Comparison of ENCODE assay signal across 30 mouse cellular contexts in the genomic region with DNA sequence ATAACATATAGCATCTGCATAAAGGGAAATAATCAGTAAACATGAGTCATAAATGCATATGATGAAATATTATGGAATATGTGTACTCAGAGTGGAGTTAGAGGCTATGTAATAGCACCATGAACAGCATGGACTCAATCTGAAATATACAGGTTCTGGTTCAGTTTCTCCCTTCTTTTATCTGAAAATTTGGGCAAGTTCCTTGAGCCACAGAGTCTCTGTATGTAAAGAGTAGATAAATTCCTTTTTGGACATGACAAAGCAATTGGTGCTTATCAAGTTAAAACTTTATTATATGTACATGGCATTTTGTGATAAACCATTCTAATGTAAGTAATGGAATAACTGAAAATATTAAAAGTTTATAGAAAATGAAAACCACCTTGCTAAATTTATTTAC. TPM values are rescaled to one million over a fixed set of nuclear protein-coding genes. Genes with fewer than 3 reads are reported as not detected.
"Had no signal": no experiment of that assay in that cellular context is flagged by ENCODE, and none has a peak within 500 bp of the region (broad histone marks: within the 10 kb centered on the region; RNA-seq: fewer than 3 reads in every experiment).

No protein-coding gene starts in this region.

- H3K36me3 ChIP-seq: limb, embryonic 10.5 days; limb, embryonic 13.5 days; lung, embryonic 15.5 days; midbrain, embryonic 13.5 days; neural tube, embryonic 13.5 days; stomach, embryonic 15.5 days had no signal

- H3K4me3 ChIP-seq: layer of hippocampus, adult 2 months; limb, embryonic 10.5 days; limb, embryonic 13.5 days; lung, embryonic 15.5 days; midbrain, embryonic 13.5 days; myocyte; neural tube, embryonic 13.5 days; stomach, embryonic 15.5 days had no signal

- ATAC-seq: intestine, postnatal 0 days; midbrain, embryonic 13.5 days; midbrain, embryonic 16.5 days had no signal

- H3K27me3 ChIP-seq: limb, embryonic 13.5 days; lung, embryonic 15.5 days; midbrain, embryonic 13.5 days; neural tube, embryonic 13.5 days; stomach, embryonic 15.5 days had no signal

- H3K27ac ChIP-seq: kidney, postnatal 0 days; layer of hippocampus, adult 2 months; limb, embryonic 10.5 days; limb, embryonic 13.5 days; lung, embryonic 15.5 days; midbrain, embryonic 13.5 days; neural tube, embryonic 13.5 days; stomach, embryonic 15.5 days had no signal

- H3K4me2 ChIP-seq: limb, embryonic 13.5 days; lung, embryonic 15.5 days; midbrain, embryonic 13.5 days; neural tube, embryonic 13.5 days; stomach, embryonic 15.5 days had no signal

- DNase-seq: kidney, adult 2 months; kidney, postnatal 25 days; layer of hippocampus, adult 9-11 months; lung, adult 18-20 months; lung, postnatal 10 days; lung, postnatal 36 days; retina, postnatal 1 day; right cerebral cortex, postnatal 25 days; spleen, adult 18-20 months; thymus, postnatal 25 days had no signal

- H3K9me3 ChIP-seq: limb, embryonic 10.5 days; limb, embryonic 13.5 days; lung, embryonic 15.5 days; midbrain, embryonic 13.5 days; neural tube, embryonic 13.5 days; stomach, embryonic 15.5 days had no signal

- H3K9ac ChIP-seq: limb, embryonic 13.5 days; lung, embryonic 15.5 days; midbrain, embryonic 13.5 days; neural tube, embryonic 13.5 days; stomach, embryonic 15.5 days had no signal

- H3K4me1 ChIP-seq: limb, embryonic 10.5 days; limb, embryonic 13.5 days; lung, embryonic 15.5 days; midbrain, embryonic 13.5 days; neural tube, embryonic 13.5 days; stomach, embryonic 15.5 days had no signal

RNA-seq across cellular contexts. Expression of a gene that starts 1.4 kb away (rescaled TPM):
- total RNA-seq: layer of hippocampus, adult 2 months; layer of hippocampus, postnatal 25 days; left cerebral cortex, adult 18-20 months; left cerebral cortex, postnatal 25 days; liver, adult 2 months; monocyte, adult 5-6 weeks; neutrophil, adult 5-6 weeks had no signal
- polyA plus RNA-seq: intestine, postnatal 0 days; kidney, adult 2 months; kidney, embryonic 14.5 days; kidney, postnatal 0 days; large intestine, adult 2 months; limb, embryonic 10.5 days; limb, embryonic 13.5 days; liver, adult 2 months; lung, embryonic 15.5 days; midbrain, embryonic 13.5 days; midbrain, embryonic 16.5 days; myocyte; neural tube, embryonic 13.5 days; stomach, embryonic 15.5 days; thymus, postnatal 0 days had no signal

RNA-seq across cellular contexts. Expression of a gene that starts 18.8 kb away (rescaled TPM):
- total RNA-seq: layer of hippocampus, adult 2 months; layer of hippocampus, postnatal 25 days; left cerebral cortex, adult 18-20 months; left cerebral cortex, postnatal 25 days; liver, adult 2 months; monocyte, adult 5-6 weeks; neutrophil, adult 5-6 weeks had no signal
- polyA plus RNA-seq: intestine, postnatal 0 days; kidney, adult 2 months; kidney, embryonic 14.5 days; kidney, postnatal 0 days; large intestine, adult 2 months; limb, embryonic 10.5 days; limb, embryonic 13.5 days; liver, adult 2 months; lung, embryonic 15.5 days; midbrain, embryonic 13.5 days; midbrain, embryonic 16.5 days; myocyte; neural tube, embryonic 13.5 days; stomach, embryonic 15.5 days; thymus, postnatal 0 days had no signal

RNA-seq across cellular contexts. Expression of a gene that starts 35.4 kb away (rescaled TPM):
- total RNA-seq: layer of hippocampus, adult 2 months; layer of hippocampus, postnatal 25 days; left cerebral cortex, adult 18-20 months; left cerebral cortex, postnatal 25 days; liver, adult 2 months; monocyte, adult 5-6 weeks; neutrophil, adult 5-6 weeks had no signal
- polyA plus RNA-seq: intestine, postnatal 0 days; kidney, adult 2 months; kidney, embryonic 14.5 days; kidney, postnatal 0 days; large intestine, adult 2 months; limb, embryonic 10.5 days; limb, embryonic 13.5 days; liver, adult 2 months; lung, embryonic 15.5 days; midbrain, embryonic 13.5 days; midbrain, embryonic 16.5 days; myocyte; neural tube, embryonic 13.5 days; stomach, embryonic 15.5 days; thymus, postnatal 0 days had no signal

RNA-seq across cellular contexts. Expression of a gene that starts 49.0 kb away (rescaled TPM):
- total RNA-seq: layer of hippocampus, adult 2 months; layer of hippocampus, postnatal 25 days; left cerebral cortex, adult 18-20 months; left cerebral cortex, postnatal 25 days; liver, adult 2 months; monocyte, adult 5-6 weeks; neutrophil, adult 5-6 weeks had no signal
- polyA plus RNA-seq: intestine, postnatal 0 days; kidney, adult 2 months; kidney, embryonic 14.5 days; kidney, postnatal 0 days; large intestine, adult 2 months; limb, embryonic 10.5 days; limb, embryonic 13.5 days; liver, adult 2 months; lung, embryonic 15.5 days; midbrain, embryonic 13.5 days; midbrain, embryonic 16.5 days; myocyte; neural tube, embryonic 13.5 days; stomach, embryonic 15.5 days; thymus, postnatal 0 days had no signal

RNA-seq across cellular contexts. Expression of a gene that starts 50.0 kb away (rescaled TPM):
- total RNA-seq: layer of hippocampus, adult 2 months; layer of hippocampus, postnatal 25 days; left cerebral cortex, adult 18-20 months; left cerebral cortex, postnatal 25 days; liver, adult 2 months; monocyte, adult 5-6 weeks; neutrophil, adult 5-6 weeks had no signal
- polyA plus RNA-seq: intestine, postnatal 0 days; kidney, adult 2 months; kidney, embryonic 14.5 days; kidney, postnatal 0 days; large intestine, adult 2 months; limb, embryonic 10.5 days; limb, embryonic 13.5 days; liver, adult 2 months; lung, embryonic 15.5 days; midbrain, embryonic 13.5 days; midbrain, embryonic 16.5 days; myocyte; neural tube, embryonic 13.5 days; stomach, embryonic 15.5 days; thymus, postnatal 0 days had no signal
